Mouse (Mus musculus): Measurements from ENCODE around the gene Epha3.

Epha3 gene

DNA sequence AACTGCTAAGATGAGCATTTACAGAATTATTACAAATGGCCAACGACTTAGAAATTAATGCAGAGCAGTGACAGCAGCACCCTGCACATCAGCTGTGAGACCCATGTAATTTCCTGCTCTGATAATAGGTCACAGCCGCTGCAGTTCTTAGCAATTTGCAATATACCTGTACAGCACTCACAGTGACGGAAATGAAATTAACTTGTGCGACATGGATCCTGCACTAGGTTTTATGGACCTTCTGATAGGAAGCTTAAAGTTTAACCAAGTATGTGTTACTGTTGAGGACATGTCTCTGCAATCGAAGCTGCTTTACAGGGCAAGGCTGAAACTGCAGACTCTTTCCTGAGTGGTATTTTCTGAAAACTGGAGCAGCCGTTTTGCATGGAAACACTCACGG lies 80.4 kb downstream of the Epha3 start:
- DNase-seq (ENCODE audit: inconsistent ontology term): no peak

- DNase-seq (ENCODE audit: inconsistent ontology term): no peak
Measured at GRCm38 (mm10) chr16:63782101-63782500, 81.9 kb downstream of the Epha3 start.

DNA sequence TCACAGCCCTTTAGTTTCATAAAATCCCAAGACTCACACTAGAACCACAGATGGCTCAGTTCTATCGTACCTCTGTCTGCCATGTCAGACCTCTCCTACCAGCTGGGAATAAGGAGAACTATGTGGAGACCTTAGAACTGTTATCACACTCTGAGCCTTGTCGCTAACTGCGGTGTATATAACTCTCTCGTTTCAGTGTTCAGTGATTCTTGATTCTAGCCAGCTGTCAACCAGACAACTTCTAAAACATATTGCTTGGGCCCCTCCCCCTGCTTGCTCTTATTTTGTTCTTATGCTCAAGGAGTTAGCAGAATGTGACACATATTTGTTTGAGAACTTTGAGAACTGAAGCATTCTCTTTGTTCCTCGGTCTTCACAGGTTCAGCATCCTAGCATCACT lies 83.8 kb downstream of the Epha3 start:
- no peak for DNase-seq (ENCODE audit: inconsistent ontology term)

GRCm38 (mm10) chr16:63777811-63778210 lies 86.2 kb downstream of the Epha3 start:
- DNase-seq (ENCODE audit: inconsistent ontology term): no peak

DNA sequence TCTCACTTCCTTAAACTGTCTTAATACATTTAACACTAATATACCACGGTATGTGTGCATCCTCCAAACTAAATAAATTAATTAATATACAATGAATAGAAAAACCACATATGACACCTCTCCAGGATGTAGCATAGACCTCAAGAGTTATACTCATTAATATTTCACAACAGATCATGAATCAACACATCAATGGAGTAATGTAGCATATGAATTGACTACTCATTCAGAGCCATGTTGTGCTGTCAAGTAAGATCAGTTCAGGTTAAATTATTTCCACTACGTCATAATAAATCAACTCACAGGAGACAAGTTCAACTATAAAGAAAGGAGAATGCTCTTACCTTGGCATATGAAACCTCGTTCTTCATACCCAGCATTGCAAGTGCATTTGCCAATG lies 91.4 kb downstream of the Epha3 start:
- DNase-seq (ENCODE audit: inconsistent ontology term): peak; percentile 34

- DNase-seq (ENCODE audit: inconsistent ontology term): no peak
Measured at GRCm38 (mm10) chr16:63767589-63767988, 96.4 kb downstream of the Epha3 start.

- no peak for DNase-seq (ENCODE audit: inconsistent ontology term)
Measured at GRCm38 (mm10) chr16:63761177-63761576, 102.8 kb downstream of the Epha3 start.

DNA sequence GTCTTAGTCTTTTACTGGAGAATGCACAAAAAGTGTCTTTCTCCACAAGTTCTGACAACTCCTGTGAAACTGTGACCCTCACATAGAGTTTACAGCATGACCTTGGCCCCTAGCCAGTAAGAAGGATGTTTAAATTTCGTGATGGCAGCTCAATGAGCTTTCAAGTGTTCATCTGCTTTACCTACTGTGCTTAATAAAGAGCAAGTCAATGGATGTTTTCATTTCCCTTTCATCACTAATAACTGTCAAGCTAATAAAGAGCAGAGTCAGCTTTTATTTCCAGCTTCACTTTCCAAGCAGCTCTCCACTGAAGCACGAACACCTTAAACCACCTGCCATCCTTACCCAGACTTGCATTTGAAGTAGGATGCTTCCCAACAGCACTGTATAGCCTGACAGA lies 103.9 kb downstream of the Epha3 start:
- DNase-seq (ENCODE audit: inconsistent ontology term): no peak

DNA sequence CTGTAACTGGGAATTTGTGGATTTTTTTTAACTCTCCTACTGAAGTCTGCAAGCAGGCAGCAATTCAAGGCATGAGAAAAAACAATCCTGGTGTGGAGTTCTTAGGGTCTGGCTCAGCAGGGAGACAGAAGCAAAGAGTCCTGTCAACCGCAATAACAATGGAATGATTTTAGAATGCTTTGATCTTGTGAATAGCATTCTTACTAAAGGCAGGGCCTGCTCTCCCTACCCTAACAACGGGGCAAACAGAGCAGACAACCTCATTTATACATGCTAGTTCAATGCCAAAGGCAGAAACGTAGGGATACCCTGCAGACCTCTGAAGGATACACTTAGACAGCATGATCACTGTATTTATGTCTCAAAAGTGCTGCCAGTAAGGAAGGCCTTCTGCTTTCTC lies 110.9 kb downstream of the Epha3 start:
- peak; percentile 96 for DNase-seq (ENCODE audit: inconsistent ontology term)

DNA sequence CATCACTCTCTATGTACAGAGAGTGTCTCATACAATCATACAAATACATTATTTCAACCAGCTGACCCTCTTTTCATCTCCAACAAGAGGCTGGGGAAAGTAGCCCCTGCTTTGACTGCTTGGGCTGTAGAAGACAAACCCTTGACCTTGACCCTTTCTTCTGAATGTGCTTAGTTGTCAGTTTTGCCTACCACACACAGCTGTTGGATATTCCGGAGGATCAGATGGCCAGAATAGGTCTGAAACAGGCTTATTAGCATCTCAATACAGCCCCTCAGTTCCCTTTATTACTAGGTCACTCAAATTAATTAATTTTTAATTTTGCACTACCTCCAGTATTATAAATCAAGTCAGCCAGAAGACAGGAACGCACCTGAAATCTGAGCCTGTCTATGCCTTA lies 116.2 kb downstream of the Epha3 start:
- DNase-seq (ENCODE audit: inconsistent ontology term): no peak

- no peak for DNase-seq (ENCODE audit: inconsistent ontology term)
Measured at GRCm38 (mm10) chr16:63745465-63745864, 118.5 kb downstream of the Epha3 start.

DNA sequence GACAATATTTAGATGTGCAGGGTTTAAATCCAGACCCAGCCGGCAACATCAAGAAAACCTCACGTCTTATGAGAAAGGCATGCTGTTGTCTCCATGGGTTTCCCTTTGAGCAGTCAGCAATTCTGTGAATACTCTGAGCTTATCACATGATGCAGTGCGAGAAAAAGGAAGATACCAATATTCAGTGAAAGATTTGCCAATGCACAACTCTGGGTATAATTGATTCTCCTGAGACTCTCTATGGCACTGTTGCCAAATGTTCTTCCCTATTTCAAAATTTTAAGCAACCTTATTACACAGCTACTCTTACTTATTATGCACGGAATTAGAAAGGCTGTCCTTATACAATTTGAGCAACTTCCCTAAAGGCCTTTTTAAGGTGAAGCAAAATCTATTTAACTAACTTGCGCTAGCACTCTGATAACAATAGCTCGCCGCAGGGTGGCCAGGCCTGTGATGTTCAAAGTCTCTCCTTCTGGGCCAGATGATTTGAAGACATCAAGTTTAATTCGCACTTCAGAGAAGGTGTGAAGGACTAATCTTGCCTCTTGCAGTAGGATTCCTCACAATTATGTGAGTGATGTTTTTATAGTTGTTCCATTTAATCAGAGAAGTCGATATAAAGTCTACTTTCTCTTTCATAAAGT lies 120.6 kb downstream of the Epha3 start:
- no peak for DNase-seq (ENCODE audit: inconsistent ontology term)

DNA sequence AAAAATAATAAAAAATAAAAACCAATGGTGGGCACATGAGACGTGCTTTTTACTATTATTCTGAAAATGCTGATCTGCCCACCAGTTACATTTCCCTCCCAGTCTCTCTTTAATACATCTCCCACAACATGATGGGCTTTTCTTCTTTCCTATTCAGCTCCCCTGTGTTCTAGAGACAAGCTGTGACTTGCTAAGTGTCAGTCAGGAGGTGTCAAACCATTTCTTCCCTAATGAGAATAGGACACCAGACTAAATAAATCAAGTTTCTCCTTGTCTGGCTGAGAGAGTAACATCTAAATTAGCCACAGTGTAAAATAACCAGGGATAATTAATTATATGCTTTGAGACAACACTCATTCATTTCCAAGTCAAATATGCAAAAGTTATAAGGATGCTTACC lies 144.7 kb downstream of the Epha3 start:
- DNase-seq (ENCODE audit: inconsistent ontology term): no peak

- no peak for DNase-seq (ENCODE audit: inconsistent ontology term)
Measured at GRCm38 (mm10) chr16:63717317-63717716, 146.7 kb downstream of the Epha3 start.

GRCm38 (mm10) chr16:63706912-63707868 lies 156.8 kb downstream of the Epha3 start:
- DNase-seq (ENCODE audit: inconsistent ontology term): peak; percentile 20

GRCm38 (mm10) chr16:63689371-63689770 lies 174.6 kb downstream of the Epha3 start:
- no peak for DNase-seq (ENCODE audit: inconsistent ontology term)

- peak; percentile 33 for DNase-seq (ENCODE audit: inconsistent ontology term)
Measured at GRCm38 (mm10) chr16:63684211-63684610, 179.8 kb downstream of the Epha3 start.

DNA sequence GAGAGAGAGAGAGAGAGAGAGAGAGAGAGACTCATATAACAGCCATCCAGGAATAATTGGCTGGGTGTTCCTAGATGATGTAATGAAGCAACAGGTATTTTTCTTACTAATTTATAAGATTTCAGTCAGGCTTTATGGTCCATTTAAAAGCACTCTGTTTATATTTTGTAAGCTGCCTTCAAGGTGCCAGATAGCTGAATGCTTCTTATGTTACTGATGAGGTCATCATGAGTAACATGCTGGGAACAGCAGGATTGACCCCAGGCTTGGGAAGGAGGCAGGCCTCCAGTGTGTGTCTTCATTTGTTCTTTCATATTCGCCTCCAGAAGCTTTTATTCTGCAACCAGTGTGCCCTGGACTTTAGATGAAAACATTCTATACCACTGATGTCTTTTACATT lies 189.5 kb downstream of the Epha3 start:
- peak; percentile 30 for DNase-seq (ENCODE audit: inconsistent ontology term)

DNA sequence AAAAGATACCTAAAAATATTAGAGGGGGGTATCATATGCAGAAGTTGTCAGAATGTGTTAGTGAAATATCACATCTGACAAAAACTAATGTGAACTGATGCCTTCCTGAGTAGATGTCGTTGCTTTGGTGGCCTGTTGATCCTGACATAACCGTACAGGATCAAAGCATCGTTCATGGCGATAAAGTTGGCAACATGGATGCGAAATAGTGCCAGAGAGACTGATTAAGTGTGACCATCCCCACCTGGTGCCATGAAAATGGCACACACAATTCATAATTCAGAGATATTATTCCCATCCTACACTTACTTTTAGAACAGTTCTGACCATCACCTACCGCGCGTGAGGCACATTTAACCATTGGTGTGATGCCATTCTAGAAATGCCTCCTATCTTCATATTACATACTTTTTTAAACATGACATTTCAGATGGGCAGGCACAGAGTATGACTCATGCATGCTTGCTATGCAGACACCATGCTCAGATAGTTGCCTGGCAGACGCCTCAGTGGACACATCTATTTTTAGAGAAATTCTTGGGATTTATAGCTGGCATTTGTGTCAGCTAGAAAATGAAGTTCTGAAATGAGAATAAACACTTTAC lies 190.6 kb downstream of the Epha3 start:
- DNase-seq (ENCODE audit: inconsistent ontology term): peak; percentile 46

- DNase-seq (ENCODE audit: inconsistent ontology term): no peak
Measured at GRCm38 (mm10) chr16:63665897-63666464, 198.0 kb downstream of the Epha3 start.

DNA sequence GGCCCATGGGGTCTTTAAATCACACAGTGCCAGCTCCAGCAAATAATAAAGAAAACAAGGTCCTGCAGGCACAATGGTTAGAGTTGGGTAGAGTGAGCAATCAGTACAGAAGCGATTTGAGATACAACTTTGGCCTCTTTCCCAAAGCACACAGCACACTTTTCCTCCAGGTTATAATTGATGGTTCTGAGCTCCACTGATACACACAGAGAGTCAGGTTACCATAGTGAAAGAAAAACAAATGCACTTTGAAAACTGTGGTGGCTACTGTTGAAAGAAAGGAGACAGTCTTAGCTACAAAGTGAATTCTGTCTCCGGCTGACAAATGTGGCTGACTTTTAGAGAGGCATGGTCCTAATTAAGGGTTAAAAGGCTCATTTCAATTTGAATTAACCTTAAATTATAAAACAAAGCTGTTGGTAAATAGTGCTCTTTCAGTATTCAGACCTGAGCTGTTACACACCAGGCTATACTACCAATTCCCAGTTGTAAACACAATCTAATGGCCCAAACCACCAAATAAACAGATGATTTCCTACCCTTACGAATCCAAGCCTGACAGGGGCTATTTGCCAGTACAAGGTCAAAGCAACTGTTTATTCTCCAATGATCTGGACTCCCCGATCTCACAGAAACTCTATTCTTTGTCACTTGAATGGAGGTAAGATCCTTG lies 205.5 kb downstream of the Epha3 start:
- DNase-seq (ENCODE audit: inconsistent ontology term): peak; percentile 15

DNA sequence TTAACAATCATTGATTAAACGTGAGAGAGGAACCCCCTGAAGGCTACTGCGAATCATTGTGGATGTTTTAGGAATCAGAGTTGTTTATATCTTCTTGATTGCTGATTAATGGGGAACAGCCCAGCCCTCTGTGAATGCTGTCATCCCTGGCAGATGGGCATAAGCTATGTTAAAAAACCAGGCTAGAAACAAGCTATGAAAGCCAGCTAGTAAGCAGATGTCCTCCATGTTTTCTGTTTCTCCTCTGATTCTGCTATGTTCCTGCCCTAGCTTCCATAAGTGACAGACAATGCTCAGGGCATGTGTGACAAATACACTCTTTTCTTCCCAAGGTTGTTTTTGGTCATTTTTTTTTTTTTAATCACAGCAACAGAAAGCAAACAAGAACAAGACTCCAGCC lies 206.2 kb downstream of the Epha3 start:
- no peak for DNase-seq (ENCODE audit: inconsistent ontology term)

All from Muller cell, postnatal 12 days (primary cell).